Mouse (Mus musculus): ENCODE data around the gene Zswim5. TPM values are rescaled to one million over a fixed set of nuclear protein-coding genes. Genes with fewer than 3 reads are reported as not detected.
A peak's percentile ranks its signal among the peaks of the same experiment; 100 is the strongest.

Gene Zswim5
- polyA plus RNA-seq, 1 experiment from 2014 or later: 1.4 TPM

DNA sequence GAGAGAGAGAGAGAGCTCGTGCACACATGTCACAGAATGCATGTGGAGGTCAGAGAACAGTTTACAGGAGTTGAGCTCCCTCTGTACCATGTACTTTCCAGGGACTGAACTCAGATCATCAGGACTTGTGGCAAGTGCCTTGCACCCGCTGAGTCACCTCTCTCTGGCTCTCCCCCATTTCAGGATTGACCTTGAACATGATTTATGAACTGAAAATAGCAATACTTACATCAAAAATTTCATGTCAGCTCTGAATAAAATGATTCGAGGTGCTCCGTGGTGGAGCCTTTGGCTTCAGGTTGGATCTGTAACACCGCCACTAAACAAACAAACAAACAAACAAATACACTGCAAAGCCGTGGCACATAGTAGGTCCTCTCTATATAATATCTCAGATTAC, 36.3 kb upstream of the Zswim5 start:
- H3K9me3 ChIP-seq (replicated peaks; ENCODE audit: low read length): no peaks in the 10 kb centered on the region
- 78% methylated on average over 6 of the region's 6 CpGs for WGBS

DNA sequence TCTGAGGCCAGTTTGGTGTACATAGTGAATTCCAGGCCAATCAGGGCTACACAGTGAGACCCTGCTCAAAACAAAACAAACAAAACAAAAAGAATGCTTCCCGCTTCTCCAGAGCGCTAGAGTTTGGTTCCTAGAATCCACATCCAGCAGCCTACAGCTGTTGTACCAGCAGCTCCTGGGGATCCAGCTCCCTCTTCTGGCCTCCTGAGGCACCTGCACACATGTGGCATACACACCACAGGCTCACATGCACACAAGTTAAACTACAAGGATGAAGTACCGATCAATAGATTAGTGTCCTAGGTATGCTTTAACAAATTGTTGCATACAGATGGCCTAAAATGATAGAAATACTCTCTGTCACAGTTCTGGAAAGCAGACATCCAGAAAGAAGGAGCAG, 32.9 kb upstream of the Zswim5 start:
- no peak overlapping the region for H3K4me2 ChIP-seq (ENCODE audit: low read length)
- H3K9me3 ChIP-seq (replicated peaks; ENCODE audit: low read length): no peaks in the 10 kb centered on the region
- H3K27ac ChIP-seq: no peak overlapping the region
- no peak overlapping the region for H3K4me3 ChIP-seq (replicated peaks; ENCODE audit: low read depth, low read length)
- 97% methylated on average over 3 of the region's 3 CpGs for WGBS
- TF ChIP-seq CTCF (IDR thresholded peaks at IDR 0.05; ENCODE audit: low read depth): no peak
- DNase-seq (ENCODE audit: low spot score) (no peak), ATAC-seq (replicated peaks; ENCODE audit: low FRiP score, low read depth) (no peak)
- H3K9ac ChIP-seq (ENCODE audit: low read depth, low read length): no peak overlapping the region
- no peaks in the 10 kb centered on the region for H3K27me3 ChIP-seq (ENCODE audit: insufficient read depth, low read length)
- H3K4me1 ChIP-seq (replicated peaks; ENCODE audit: insufficient read depth, low read length): no peaks in the 10 kb centered on the region
- no peaks in the 10 kb centered on the region for H3K36me3 ChIP-seq (ENCODE audit: insufficient read depth, low read length)

More for the DNA sequence above, 36.3 kb upstream of the Zswim5 start:
- no peaks in the 10 kb centered on the region for H3K27me3 ChIP-seq (ENCODE audit: insufficient read depth, low read length)
- ATAC-seq (replicated peaks; ENCODE audit: low FRiP score, low read depth) (no peak), DNase-seq (ENCODE audit: low spot score) (no peak)
- TF ChIP-seq CTCF (IDR thresholded peaks at IDR 0.05; ENCODE audit: low read depth): no peak
- H3K9ac ChIP-seq (ENCODE audit: low read depth, low read length): no peak overlapping the region
- H3K4me1 ChIP-seq (replicated peaks; ENCODE audit: insufficient read depth, low read length): no peaks in the 10 kb centered on the region
- no peak overlapping the region for H3K4me3 ChIP-seq (replicated peaks; ENCODE audit: low read depth, low read length)
- H3K4me2 ChIP-seq (ENCODE audit: low read length): no peak overlapping the region
- no peak overlapping the region for H3K27ac ChIP-seq
- no peaks in the 10 kb centered on the region for H3K36me3 ChIP-seq (ENCODE audit: insufficient read depth, low read length)

DNA sequence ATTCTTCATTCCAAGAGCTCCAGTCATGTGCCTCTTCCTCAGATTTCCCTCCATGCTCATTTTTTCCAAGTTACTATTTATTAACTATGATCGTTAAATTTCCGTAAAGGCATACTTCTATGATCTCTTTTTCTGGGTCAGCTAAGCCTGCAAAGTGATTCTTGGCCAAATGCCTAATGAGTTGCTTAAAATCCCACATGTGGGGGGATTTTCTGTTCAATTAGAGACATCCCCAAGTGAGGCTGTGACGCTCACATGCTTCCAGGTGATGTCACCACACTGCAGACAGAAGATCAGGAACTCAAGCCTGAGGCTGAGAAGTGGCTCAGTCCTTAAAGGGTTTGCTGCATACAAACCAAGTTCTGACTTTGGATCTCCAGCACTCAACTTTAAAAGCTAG, 27.3 kb upstream of the Zswim5 start:
- Histone ChIP-seq H3K4me2 (ENCODE audit: low read length) (no peak overlapping the region), H3K36me3 (ENCODE audit: insufficient read depth, low read length) (no peaks in the 10 kb centered on the region), H3K27ac (no peak overlapping the region), H3K4me3 (replicated peaks; ENCODE audit: low read depth, low read length) (no peak overlapping the region), H3K4me1 (replicated peaks; ENCODE audit: insufficient read depth, low read length) (no peaks in the 10 kb centered on the region), H3K9me3 (replicated peaks; ENCODE audit: low read length) (no peaks in the 10 kb centered on the region), H3K9ac (ENCODE audit: low read depth, low read length) (no peak overlapping the region), H3K27me3 (ENCODE audit: insufficient read depth, low read length) (no peaks in the 10 kb centered on the region)
- ATAC-seq (replicated peaks; ENCODE audit: low FRiP score, low read depth): no peak
- 67% methylated on average over 3 of the region's 3 CpGs for WGBS
- no peak for TF ChIP-seq CTCF (IDR thresholded peaks at IDR 0.05; ENCODE audit: low read depth)
- DNase-seq (ENCODE audit: low spot score): no peak

DNA sequence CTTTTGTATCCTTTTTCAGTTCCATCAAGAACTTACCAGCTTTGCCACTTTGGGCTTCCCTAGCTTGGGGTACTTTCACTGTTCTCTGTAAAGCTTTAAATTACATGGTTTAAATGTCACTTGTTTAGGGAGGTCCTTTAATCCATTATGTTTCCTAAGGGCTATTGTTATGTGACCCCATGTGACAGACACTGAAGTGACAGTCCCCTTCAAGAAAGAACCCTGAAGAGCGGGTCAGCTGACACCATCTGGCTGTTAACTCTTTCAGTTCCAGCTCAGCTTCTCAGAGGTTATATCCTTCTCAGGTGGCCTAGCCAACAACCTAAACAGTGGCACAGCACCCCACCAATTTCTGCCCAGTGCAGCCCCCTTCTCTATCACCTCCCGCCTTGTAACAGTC, 22.9 kb upstream of the Zswim5 start:
- DNase-seq (ENCODE audit: low spot score) (no peak), ATAC-seq (replicated peaks; ENCODE audit: low FRiP score, low read depth) (no peak)
- Histone ChIP-seq H3K4me1 (replicated peaks; ENCODE audit: insufficient read depth, low read length) (no peaks in the 10 kb centered on the region), H3K27me3 (ENCODE audit: insufficient read depth, low read length) (no peaks in the 10 kb centered on the region), H3K9me3 (replicated peaks; ENCODE audit: low read length) (no peaks in the 10 kb centered on the region), H3K36me3 (ENCODE audit: insufficient read depth, low read length) (no peaks in the 10 kb centered on the region), H3K4me2 (ENCODE audit: low read length) (no peak overlapping the region), H3K9ac (ENCODE audit: low read depth, low read length) (no peak overlapping the region), H3K27ac (no peak overlapping the region), H3K4me3 (replicated peaks; ENCODE audit: low read depth, low read length) (no peak overlapping the region)
- TF ChIP-seq CTCF (IDR thresholded peaks at IDR 0.05; ENCODE audit: low read depth): no peak
- WGBS: 22% methylated on average over 2 of the region's 2 CpGs

DNA sequence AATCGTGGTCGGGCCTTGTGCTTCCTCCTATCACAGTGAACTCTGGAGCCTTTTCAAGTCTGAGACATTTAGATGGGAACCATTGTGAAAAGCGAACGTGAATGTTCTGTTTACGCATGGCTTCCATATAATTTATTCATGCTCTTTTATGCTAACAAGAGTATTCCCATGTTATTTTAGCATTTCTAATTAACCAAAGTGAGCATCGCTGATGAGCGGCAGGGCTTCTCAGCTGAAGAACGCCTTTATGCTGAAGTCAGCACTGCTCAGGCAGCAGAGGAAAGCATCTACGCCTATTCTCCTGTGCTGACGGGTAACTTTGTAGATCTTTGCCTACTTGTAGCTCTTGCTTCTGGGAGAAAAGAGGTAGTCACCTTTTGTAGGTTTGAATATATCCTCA, 20.0 kb upstream of the Zswim5 start:
- no peaks in the 10 kb centered on the region for H3K36me3 ChIP-seq (ENCODE audit: insufficient read depth, low read length)

DNA sequence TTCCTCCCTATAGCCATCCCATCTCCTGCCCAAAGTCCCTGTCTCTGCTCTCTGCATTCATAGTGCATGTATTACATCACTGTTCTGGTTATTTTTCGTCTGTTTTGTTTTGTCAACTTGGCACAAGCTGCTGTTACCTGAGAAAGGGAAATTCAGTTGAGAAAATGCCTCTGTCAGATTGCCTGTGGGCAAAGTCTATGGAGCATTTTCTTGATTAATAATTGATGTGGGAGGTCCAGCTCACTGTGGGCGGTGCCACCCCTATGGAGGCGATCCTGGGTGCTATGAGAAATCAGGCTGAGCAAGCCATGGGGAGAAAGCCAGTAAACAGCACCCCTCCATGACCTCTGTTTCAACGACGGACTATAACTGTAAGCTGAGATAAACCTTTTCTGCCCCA, 17.5 kb upstream of the Zswim5 start:
- 50% methylated on average over 5 of the region's 5 CpGs for WGBS
- H3K4me3 ChIP-seq (replicated peaks; ENCODE audit: low read depth, low read length): no peak overlapping the region
- 0 out of 2 replicates have a peak, but pooled peaks have one; percentile 52 for ATAC-seq (replicated peaks; ENCODE audit: low FRiP score, low read depth)
- no peaks in the 10 kb centered on the region for H3K36me3 ChIP-seq (ENCODE audit: insufficient read depth, low read length)
- H3K9ac ChIP-seq (ENCODE audit: low read depth, low read length): no peak overlapping the region
- no peak overlapping the region for H3K4me2 ChIP-seq (ENCODE audit: low read length)
- H3K9me3 ChIP-seq (replicated peaks; ENCODE audit: low read length): no peaks in the 10 kb centered on the region
- H3K27ac ChIP-seq: no peak overlapping the region
- H3K27me3 ChIP-seq (ENCODE audit: insufficient read depth, low read length): no peaks in the 10 kb centered on the region
- no peak for TF ChIP-seq CTCF (IDR thresholded peaks at IDR 0.05; ENCODE audit: low read depth)
- peak; percentile 34 for DNase-seq (ENCODE audit: low spot score)
- no peaks in the 10 kb centered on the region for H3K4me1 ChIP-seq (replicated peaks; ENCODE audit: insufficient read depth, low read length)

More for the DNA sequence above, 20.0 kb upstream of the Zswim5 start:
- no peaks in the 10 kb centered on the region for H3K9me3 ChIP-seq (replicated peaks; ENCODE audit: low read length)
- no peak overlapping the region for H3K4me3 ChIP-seq (replicated peaks; ENCODE audit: low read depth, low read length)
- H3K27ac ChIP-seq: no peak overlapping the region
- ATAC-seq (replicated peaks; ENCODE audit: low FRiP score, low read depth): no peak
- 83% methylated on average over 10 of the region's 10 CpGs for WGBS
- TF ChIP-seq CTCF (IDR thresholded peaks at IDR 0.05; ENCODE audit: low read depth): no peak
- no peaks in the 10 kb centered on the region for H3K27me3 ChIP-seq (ENCODE audit: insufficient read depth, low read length)
- H3K9ac ChIP-seq (ENCODE audit: low read depth, low read length): no peak overlapping the region
- DNase-seq (ENCODE audit: low spot score): no peak
- no peak overlapping the region for H3K4me2 ChIP-seq (ENCODE audit: low read length)
- no peaks in the 10 kb centered on the region for H3K4me1 ChIP-seq (replicated peaks; ENCODE audit: insufficient read depth, low read length)

DNA sequence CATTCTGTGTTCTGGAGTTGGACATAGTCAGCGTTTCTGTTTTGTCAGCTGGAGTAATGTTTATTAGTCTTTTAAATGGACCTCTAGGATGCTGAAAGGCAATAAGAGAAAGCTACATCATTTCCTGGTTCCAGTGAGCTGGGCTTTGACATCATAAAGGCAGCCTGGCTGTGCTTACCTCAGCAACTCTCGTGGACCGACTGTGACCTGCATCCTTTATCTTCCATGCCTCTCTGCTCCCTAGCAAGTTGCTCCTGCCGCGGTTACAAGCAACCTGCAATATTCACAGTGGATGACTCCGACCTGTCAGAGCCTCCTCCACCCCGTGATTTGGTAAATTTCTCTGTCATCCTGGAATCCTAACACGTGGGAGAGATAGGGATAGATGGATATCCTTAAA, 15.2 kb upstream of the Zswim5 start:
- Histone ChIP-seq H3K4me1 (replicated peaks; ENCODE audit: insufficient read depth, low read length) (no peaks in the 10 kb centered on the region), H3K27me3 (ENCODE audit: insufficient read depth, low read length) (no peaks in the 10 kb centered on the region), H3K9me3 (replicated peaks; ENCODE audit: low read length) (no peaks in the 10 kb centered on the region), H3K27ac (no peak overlapping the region), H3K36me3 (ENCODE audit: insufficient read depth, low read length) (no peaks in the 10 kb centered on the region), H3K4me2 (ENCODE audit: low read length) (no peak overlapping the region), H3K9ac (ENCODE audit: low read depth, low read length) (no peak overlapping the region), H3K4me3 (replicated peaks; ENCODE audit: low read depth, low read length) (no peak overlapping the region)
- WGBS: 21% methylated on average over 8 of the region's 8 CpGs
- ATAC-seq (replicated peaks; ENCODE audit: low FRiP score, low read depth) (no peak), DNase-seq (ENCODE audit: low spot score) (no peak)
- TF ChIP-seq CTCF (IDR thresholded peaks at IDR 0.05; ENCODE audit: low read depth): no peak

Measured in kidney, postnatal 0 days (tissue).